In the genomic region with DNA sequence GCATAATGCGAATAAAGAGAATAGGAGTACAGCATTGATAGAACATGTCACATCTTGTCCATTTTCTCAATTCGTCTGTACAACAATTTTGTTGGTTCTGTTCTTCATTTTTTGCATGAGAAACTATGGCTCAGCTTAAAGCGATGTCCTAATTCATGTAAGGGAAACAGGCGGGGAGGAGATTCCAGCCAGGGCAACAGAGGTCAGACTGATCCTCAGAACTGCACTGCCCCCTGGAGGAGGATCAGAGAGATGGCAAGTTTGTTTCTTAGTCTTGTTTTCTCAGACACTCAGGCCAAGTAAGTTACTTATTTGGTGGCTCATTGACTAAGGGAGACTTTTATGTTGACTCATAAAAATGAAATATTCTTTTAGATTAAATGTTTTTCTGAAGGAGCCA, we compare ENCODE assay signal across 8 mouse cellular contexts.
A peak's percentile ranks its signal among the peaks of the same experiment; 100 is the strongest.
DNase-seq lines count a peak whose midpoint lies in the region; ATAC-seq lines count a peak whose summit lies in the region.

No protein-coding gene starts in this region.

- peak; percentile 78 for ATAC-seq in granulocyte monocyte progenitor cell, adult 5-6 weeks (replicated peaks; ENCODE audit: poor library complexity, severe bottlenecking)
- peak; percentile 77 for ATAC-seq in megakaryocyte, adult 5-6 weeks (ENCODE audit: poor library complexity, severe bottlenecking)

- peak; percentile 63 to 76 for DNase-seq in heart, adult 18-20 months
- no peak for DNase-seq in heart, postnatal 25 days (ENCODE audit: low spot score)
- peak; percentile 71 for DNase-seq in A20 (ENCODE audit: low read depth, low spot score)
- peak; percentile 62 for DNase-seq in adrenal gland, adult 2 months
- DNase-seq in left cerebral cortex, postnatal 25 days (ENCODE audit: low spot score in 2 of 2) = no peak
- DNase-seq in left cerebral cortex, adult 18-20 months (ENCODE audit: low spot score in 2 of 2) = no peak

- intact Hi-C loops in heart, postnatal 25 days (cut with DNase I) = loop anchor here (5.0 kb wide), 1 partner anchor 504 kb away; no protein-coding TSS in a partner anchor
- intact Hi-C loops in left cerebral cortex, postnatal 25 days (cut with DNase I) = no loop called here

Comparison
In these comparisons a context has a peak if more than half of its experiments do, and no peak if none do; other contexts are left out.
1. DNase-seq: peak in heart, adult 18-20 months (2 of 2), A20 (single experiment) and adrenal gland, adult 2 months (single experiment); none in heart, postnatal 25 days (single experiment), left cerebral cortex, postnatal 25 days (0 of 2) and left cerebral cortex, adult 18-20 months (0 of 2).